Mouse (Mus musculus) right cerebral cortex, postnatal 4 days (tissue): ENCODE data around the gene Myo1d.
A peak's percentile ranks its signal among the peaks of the same experiment; 100 is the strongest.

Experiments used
- DNase-seq: peaks from one replicate; pipeline ENCODE4 v3.0.0-alpha.2; 2022

The Myo1d gene

GRCm38 (mm10) chr11:80719014-80719413, 60.8 kb downstream of the Myo1d start:
- DNase-seq, result no peak

GRCm38 (mm10) chr11:80718036-80718435, 61.8 kb downstream of the Myo1d start:
- DNase-seq, result no peak

GRCm38 (mm10) chr11:80715115-80715514, 64.7 kb downstream of the Myo1d start:
- DNase-seq, result no peak

GRCm38 (mm10) chr11:80713705-80714104, 66.1 kb downstream of the Myo1d start:
- no peak for DNase-seq

- DNase-seq, result no peak
Measured at GRCm38 (mm10) chr11:80712201-80712600, 67.6 kb downstream of the Myo1d start.

GRCm38 (mm10) chr11:80711336-80711735, 68.5 kb downstream of the Myo1d start:
- DNase-seq, result no peak

- no peak for DNase-seq
Measured at GRCm38 (mm10) chr11:80700611-80701010, 79.2 kb downstream of the Myo1d start.

- DNase-seq, result no peak
Measured at GRCm38 (mm10) chr11:80698721-80699120, 81.1 kb downstream of the Myo1d start.

GRCm38 (mm10) chr11:80696350-80696749, 83.5 kb downstream of the Myo1d start:
- no peak for DNase-seq

GRCm38 (mm10) chr11:80684603-80685002, 95.2 kb downstream of the Myo1d start:
- no peak for DNase-seq

GRCm38 (mm10) chr11:80682745-80683144, 97.1 kb downstream of the Myo1d start:
- DNase-seq, result no peak

GRCm38 (mm10) chr11:80673013-80673412, 106.8 kb downstream of the Myo1d start:
- DNase-seq, result no peak

GRCm38 (mm10) chr11:80670391-80670790, 109.4 kb downstream of the Myo1d start:
- no peak for DNase-seq

GRCm38 (mm10) chr11:80669934-80670333, 109.9 kb downstream of the Myo1d start:
- DNase-seq, result peak; percentile 29

GRCm38 (mm10) chr11:80666211-80666610, 113.6 kb downstream of the Myo1d start:
- DNase-seq, result no peak

- DNase-seq, result no peak
Measured at GRCm38 (mm10) chr11:80664261-80664660, 115.6 kb downstream of the Myo1d start.

- DNase-seq, result no peak
Measured at GRCm38 (mm10) chr11:80645111-80645510, 134.7 kb downstream of the Myo1d start.

- no peak for DNase-seq
Measured at GRCm38 (mm10) chr11:80628992-80629865, 150.6 kb downstream of the Myo1d start.

GRCm38 (mm10) chr11:80628581-80628980, 151.2 kb downstream of the Myo1d start:
- DNase-seq, result no peak

- DNase-seq, result peak; percentile 52
Measured at GRCm38 (mm10) chr11:80623038-80623380, 156.8 kb downstream of the Myo1d start.

GRCm38 (mm10) chr11:80622233-80623037, 157.4 kb downstream of the Myo1d start:
- DNase-seq, result peak; percentile 60

GRCm38 (mm10) chr11:80614949-80615725, 164.7 kb downstream of the Myo1d start:
- no peak for DNase-seq

- peak; percentile 67 for DNase-seq
Measured at GRCm38 (mm10) chr11:80614418-80614817, 165.4 kb downstream of the Myo1d start.
